Mouse (Mus musculus) CH12.LX (cell line): ENCODE data around the gene Fadd.

Experiments used
- CHD2 ChIP-seq: IDR thresholded peaks from 2 replicates; pipeline ENCODE4 v1.6.1; 2011; ENCODE audit warnings: low read length, improper control_type of control experiment
- CTCF ChIP-seq, 2 experiments: IDR thresholded peaks in 1 of 2; conservative IDR thresholded peaks in 1 of 2; 2 replicates each; pipeline ENCODE4 v1.5.1; 2011 to 2012; ENCODE audit warnings: low read depth in 2 of 2, low read length in 2 of 2, improper control_type of control experiment in 1 of 2, inconsistent platforms in 1 of 2, mild to moderate bottlenecking in 1 of 2, moderate library complexity in 1 of 2
- E2F4 ChIP-seq: IDR thresholded peaks from 2 replicates; pipeline ENCODE4 v1.6.1; 2011; ENCODE audit warnings: low read depth, low read length, improper control_type of control experiment; ENCODE audit not compliant: insufficient replicate concordance
- ELF1 ChIP-seq: IDR thresholded peaks from 2 replicates; pipeline ENCODE4 v1.6.1; 2014; ENCODE audit warnings: low read depth, mild to moderate bottlenecking, inconsistent platforms, low read length, improper control_type of control experiment
- EP300 ChIP-seq: IDR thresholded peaks from 2 replicates; pipeline ENCODE4 v1.6.1; 2011; ENCODE audit warnings: low read length, improper control_type of control experiment
- HCFC1 ChIP-seq: IDR thresholded peaks from 2 replicates; pipeline ENCODE4 v1.6.1; 2012; ENCODE audit warnings: low read depth, mild to moderate bottlenecking, inconsistent platforms, low read length, improper control_type of control experiment
- MAFK ChIP-seq: IDR thresholded peaks from 2 replicates; pipeline ENCODE4 v1.6.1; 2011; ENCODE audit warnings: low read length, improper control_type of control experiment; ENCODE audit not compliant: insufficient replicate concordance
- POLR2A ChIP-seq: IDR thresholded peaks from 2 replicates; pipeline ENCODE4 v1.6.1; 2011; ENCODE audit warnings: low read depth, mild to moderate bottlenecking, improper control_type of control experiment, low read length
- SIN3A ChIP-seq: IDR thresholded peaks from 2 replicates; pipeline ENCODE4 v1.6.1; 2012; ENCODE audit warnings: low read length, improper control_type of control experiment, inconsistent platforms
- ZC3H11A ChIP-seq: IDR thresholded peaks from 2 replicates; pipeline ENCODE4 v1.6.1; 2012; ENCODE audit warnings: low read depth, mild to moderate bottlenecking, inconsistent platforms, low read length, improper control_type of control experiment
- ZKSCAN1 ChIP-seq: IDR thresholded peaks from 2 replicates; pipeline ENCODE4 v1.6.1; 2012; ENCODE audit warnings: low read depth, inconsistent platforms, low read length, improper control_type of control experiment, borderline replicate concordance
- ZNF384 ChIP-seq: IDR thresholded peaks from 2 replicates; pipeline ENCODE4 v1.6.1; 2012; ENCODE audit warnings: low read depth, low read length, improper control_type of control experiment, inconsistent platforms

GRCm38 (mm10) chr7:144568091-144568490 lies 14.2 kb downstream of the Fadd start:
- TF ChIP-seq CTCF (conservative IDR thresholded peaks at IDR 0.05 in 1 of 2, IDR thresholded peaks at IDR 0.05 in 1 of 2; ENCODE audit: low read depth in 2 of 2, low read length in 2 of 2) (no peak), POLR2A (no peak), HCFC1 (no peak), ZNF384 (no peak), E2F4 (no peak), ZC3H11A (no peak), MAFK (no peak), ELF1 (no peak), SIN3A (no peak), CHD2 (no peak), ZKSCAN1 (no peak), EP300 (no peak)
